Mouse (Mus musculus) small intestine, adult 2 months (tissue): Measurements from ENCODE around the gene Cd59b.

ENCODE experiments used
- CTCF ChIP-seq: fragments of 200-500 bp; IDR thresholded peaks from 2 replicates; pipeline ENCODE4 v1.5.1; 2012; ENCODE audit warnings: low read depth, mild to moderate bottlenecking, control low read depth, inconsistent platforms, low read length, moderate library complexity, mixed read lengths; ENCODE audit not compliant: insufficient replicate concordance, insufficient read length; ENCODE audit errors: extremely low read depth
- POLR2A ChIP-seq: fragments of 200-500 bp; IDR thresholded peaks from 2 replicates; pipeline ENCODE4 v1.6.1; 2012; ENCODE audit warnings: low read depth, mild to moderate bottlenecking, control low read depth, inconsistent platforms, low read length, moderate library complexity

- no peak for TF ChIP-seq CTCF
- TF ChIP-seq POLR2A: no peak
Measured at GRCm38 (mm10) chr2:104038236-104038635, 31.4 kb upstream of the Cd59b start.
